Mouse (Mus musculus): ENCODE data around the gene Cyb5rl.
"Not testable (repeated sequence)": the region's sequence is repeated elsewhere in the genome, so short reads cannot be mapped to it uniquely, and the experiment has no call there.

Gene Cyb5rl

DNA sequence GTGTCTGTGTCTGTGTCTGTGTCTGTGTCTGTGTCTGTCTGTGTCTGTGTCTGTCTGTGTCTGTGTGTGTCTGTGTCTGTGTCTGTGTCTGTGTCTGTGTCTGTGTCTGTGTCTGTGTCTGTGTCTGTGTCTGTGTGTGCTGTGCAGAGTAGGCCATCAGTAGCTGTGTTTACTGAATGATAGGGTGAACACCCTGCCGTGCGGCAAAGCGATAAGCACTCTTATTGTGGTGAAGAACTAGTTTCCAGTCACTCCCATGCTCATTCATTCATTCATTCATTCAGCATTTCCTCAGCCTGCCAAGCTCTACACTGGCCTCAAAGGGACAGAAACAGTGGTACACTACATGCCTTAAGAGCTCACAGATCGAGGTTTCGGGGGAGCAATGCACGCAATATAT, 42.4 kb downstream of the Cyb5rl start:
- not testable (repeated sequence) for DNase-seq (ENCODE audit: low spot score in 2 of 2)

DNA sequence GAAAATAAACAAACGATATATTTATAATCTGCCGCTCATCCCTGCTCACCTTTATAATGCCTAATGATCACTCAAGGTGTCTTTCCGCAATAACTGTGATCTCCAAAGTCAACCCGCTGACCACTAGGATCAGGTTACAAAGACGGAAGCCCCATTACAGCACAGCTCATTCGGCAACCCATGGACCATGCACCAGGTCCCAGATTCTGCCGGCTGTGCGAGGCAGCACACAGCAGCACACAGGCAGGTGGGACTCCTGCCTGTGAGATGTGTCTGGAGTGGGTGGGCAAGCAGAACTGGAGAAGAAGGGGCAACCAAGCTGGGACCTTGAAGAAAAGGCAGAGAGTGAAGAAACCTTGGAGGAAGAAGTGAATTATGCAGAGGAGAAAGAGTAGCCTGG, 47.5 kb downstream of the Cyb5rl start:
- DNase-seq (ENCODE audit: low spot score in 2 of 2) = no peak

DNA sequence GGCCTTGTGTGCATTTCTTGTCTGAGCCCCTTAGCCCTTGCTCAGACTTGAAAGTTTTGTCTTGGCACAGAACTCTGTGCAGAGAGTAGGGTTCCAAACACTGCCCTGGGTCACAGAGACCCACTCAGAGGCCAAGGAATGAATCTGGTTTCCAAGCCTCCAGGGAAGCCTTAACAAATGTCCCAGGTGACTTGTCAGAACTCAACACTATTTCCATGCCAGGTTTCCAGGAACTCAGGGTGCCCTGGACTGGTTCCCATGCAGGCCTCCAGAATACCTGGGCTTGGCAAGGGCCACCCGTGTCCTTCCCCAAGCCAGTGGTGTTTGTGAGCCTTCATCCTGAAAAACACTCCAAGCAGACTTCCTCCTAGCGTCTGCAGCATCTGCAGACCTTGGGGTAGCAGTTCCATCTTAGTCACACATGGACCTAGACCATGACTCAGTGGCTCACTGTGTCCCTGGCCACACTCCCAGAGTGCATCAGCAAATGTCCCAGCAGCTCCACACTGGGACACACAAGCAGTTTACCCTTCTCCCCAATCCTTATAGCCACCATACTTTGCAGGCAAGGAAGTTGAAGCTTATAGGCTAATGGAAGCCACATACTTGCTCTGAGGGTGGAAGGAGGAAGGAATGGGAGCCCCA, 51.1 kb downstream of the Cyb5rl start:
- no peak for DNase-seq (ENCODE audit: low spot score in 2 of 2)

DNA sequence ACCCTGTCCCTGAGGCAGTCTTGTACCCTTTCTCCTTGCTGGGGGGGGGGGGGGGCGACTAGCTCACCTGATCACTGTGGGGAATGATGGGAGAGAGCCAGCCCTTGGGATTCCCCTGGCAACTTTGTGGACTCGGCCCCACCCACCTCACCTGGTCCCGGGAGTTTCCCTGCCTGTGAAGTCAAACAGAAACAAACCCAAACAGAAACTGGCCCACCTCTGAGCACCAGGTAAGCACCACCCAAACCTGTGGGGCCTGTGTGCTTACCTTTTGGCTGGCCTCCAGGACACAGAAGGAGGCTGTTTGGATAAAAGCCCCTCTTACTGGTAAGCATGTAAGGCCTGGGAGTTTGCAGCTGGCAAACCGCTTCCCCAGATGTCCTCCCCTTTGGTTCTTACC, 52.3 kb downstream of the Cyb5rl start:
- DNase-seq (ENCODE audit: low spot score in 2 of 2) = no peak

DNA sequence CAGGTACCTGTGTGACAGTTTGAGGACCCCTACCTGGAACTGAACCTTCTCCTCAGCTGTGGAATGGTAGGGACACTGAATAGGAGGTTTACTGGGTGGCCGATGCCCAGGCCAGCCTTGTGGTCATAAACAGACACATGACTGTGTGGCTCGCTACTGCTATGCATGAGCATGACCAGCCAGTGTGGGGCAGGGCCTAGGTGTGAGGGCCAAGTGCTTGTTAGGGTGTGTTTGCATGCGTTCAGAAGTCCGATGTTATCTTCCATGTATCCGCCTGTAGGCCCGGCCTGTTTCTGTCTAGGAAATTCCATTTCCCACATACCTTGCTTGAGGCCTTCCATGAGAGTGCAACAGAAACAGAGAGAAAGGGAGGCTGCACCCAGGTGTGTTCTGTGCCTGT, 53.9 kb downstream of the Cyb5rl start:
- no peak for DNase-seq (ENCODE audit: low spot score in 2 of 2)

DNA sequence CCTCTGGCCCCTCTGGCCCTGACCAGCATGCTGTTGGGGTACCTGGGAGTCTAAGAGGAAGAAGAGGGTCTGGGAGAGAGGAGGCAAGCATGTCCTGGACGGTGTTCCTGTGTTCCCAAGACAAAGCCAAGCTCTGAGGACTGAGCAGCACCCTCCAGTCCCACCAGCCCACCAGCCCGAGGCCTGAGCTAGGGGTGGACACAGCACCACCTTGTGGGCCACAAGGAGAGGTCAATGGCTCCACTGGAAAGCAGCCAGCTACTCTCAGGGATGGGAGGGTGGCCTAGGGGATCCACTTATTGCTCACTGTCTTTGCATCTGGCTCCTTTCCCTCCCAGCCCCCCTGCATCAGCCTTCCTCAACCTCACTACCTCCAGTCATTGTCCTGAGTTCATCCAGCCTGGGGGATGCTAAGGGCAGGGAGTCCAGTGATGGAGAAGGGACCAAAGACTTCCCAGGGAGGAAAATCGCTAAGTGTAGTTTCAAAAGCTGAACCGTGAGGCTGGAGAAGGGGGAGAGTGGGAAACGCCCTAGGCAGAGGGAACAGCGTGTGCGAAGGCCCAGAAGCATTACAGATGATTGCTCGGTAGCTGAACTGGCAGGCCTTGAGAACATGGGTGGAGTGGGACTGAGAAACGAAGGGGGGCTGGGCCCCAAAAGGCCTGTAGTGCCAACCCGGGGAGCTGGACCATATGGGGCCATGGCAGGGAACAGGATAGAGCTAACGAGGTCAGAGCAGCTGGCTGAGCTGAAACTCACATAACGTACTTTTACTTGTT, 54.6 kb downstream of the Cyb5rl start:
- DNase-seq (ENCODE audit: low spot score in 2 of 2) = peak; percentile 11 to 17

DNA sequence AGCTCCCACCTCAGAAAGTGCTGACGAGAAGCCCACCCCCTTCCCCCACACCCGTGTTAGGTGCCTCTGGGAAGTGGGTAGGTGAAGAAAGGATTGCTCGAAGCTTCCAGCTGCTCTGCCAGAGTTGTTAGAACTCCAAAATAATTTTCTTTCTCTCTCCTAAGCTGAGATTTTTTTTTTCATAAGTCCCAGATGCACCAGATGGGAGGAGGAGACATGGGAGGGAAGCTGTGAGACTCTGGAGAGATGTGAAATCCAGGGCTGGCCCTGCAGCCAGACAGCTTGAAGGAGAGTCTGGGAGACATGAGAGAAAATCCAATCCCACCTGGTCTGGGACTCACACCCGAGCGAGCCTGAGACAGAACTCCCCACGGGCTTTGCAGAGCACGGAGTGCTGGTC, 57.6 kb downstream of the Cyb5rl start:
- DNase-seq (ENCODE audit: low spot score in 2 of 2) = no peak

DNA sequence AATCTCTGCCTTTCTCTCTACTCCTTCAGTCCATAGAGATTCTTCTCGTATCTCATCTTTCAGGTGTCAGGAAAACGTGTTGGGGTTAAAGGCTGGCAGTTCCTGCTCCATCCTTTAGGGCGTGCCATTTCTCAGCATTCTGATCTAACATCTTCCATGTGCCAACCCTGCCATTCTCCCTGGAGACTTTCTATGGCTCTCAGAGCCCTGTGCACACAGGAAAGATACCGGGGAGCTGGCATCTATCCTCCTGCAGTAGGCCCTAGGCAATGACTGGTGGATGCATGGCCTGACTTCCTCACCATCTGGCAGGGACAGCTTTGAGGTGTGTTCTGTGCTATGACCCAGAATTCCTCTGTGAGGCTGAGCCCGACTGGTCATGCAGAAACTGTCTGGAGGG, 58.3 kb downstream of the Cyb5rl start:
- DNase-seq (ENCODE audit: low spot score in 2 of 2) = no peak

DNA sequence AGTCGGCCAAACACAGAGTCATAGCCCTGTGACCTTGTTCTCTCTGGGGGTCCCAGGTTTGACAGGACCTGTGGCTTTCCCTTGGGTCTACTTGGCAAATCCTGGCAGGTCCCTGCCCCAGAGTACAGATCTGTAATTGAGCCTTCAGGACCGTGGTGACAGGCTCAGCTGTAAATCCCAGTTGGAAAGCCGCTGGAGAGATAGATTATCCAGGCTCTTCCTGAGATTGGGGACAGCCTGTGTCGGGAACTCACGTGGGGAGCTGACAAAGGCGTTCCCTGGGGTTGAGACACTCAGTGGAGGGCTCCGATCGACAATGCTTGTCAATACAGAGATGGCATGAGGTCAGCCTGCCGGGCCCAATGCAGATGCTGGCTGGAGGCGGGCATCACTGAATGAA, 59.6 kb downstream of the Cyb5rl start:
- no peak for DNase-seq (ENCODE audit: low spot score in 2 of 2)

DNA sequence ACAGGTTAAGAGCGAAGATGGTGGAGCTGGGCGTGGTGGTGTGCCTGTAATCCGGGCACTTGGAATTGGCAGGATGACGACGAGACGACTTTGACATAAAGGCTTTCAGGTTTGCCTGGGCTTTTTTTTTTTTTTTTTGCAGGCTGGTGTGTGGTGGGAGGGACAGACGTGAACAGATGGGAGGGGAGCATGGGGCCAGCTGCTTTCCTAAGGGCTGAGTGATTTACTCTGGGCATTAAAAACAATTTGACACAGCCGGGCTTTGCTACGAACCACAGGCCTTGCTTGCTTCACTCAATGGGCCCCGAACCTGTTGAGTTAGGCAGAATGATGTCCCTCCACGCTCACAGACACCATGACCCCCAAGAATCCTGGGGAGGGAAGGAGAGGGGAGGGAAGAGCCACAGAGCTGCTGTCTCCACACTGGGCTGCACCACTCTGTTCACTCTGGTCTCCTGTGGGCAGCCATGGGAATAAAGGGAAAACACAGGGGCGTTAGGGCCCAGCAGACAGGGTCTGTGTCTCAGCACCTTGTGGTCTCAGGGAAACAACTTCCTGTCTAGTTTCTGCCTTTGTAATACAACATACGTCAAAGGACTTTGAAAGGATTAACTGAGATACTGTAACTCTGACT, 60.2 kb downstream of the Cyb5rl start:
- DNase-seq (ENCODE audit: low spot score in 2 of 2) = no peak

DNA sequence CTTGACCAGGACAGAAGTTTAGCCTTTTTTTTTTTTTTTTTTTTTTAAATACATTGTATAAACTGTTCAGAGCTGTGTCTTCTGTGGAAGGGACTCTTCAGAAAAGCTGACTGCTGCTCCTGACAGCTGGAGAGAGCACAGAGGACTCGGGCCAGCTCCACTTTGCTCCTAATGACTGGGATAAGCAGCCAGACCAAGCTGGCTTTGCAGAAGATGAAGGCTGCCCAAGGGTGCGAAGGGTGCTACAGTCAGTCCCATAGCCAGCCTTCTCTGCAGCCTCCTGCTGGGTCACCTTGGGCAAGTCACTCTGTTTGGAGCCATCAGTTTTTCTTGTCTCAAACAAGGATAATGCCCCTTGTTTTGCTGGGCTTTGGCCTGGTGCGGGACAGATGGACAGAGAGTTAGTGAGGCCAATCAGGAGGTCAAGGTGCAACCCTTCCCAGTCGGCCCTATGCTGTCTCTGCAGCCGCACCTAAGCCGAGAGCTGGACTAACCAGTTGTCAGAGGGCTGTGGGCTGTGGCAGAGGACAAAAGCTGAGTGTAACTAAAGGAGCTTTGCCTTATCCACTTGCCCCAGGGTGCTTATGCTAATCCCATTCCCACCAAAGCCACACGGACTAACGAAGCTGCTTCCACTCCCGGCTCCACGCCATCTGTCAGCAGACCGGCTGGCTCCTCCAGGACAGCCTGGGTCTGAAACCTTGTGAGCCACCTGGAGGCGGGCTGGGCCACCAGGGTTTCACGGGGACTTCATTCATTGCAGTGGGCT, 61.3 kb downstream of the Cyb5rl start:
- no peak for DNase-seq (ENCODE audit: low spot score in 2 of 2)

DNA sequence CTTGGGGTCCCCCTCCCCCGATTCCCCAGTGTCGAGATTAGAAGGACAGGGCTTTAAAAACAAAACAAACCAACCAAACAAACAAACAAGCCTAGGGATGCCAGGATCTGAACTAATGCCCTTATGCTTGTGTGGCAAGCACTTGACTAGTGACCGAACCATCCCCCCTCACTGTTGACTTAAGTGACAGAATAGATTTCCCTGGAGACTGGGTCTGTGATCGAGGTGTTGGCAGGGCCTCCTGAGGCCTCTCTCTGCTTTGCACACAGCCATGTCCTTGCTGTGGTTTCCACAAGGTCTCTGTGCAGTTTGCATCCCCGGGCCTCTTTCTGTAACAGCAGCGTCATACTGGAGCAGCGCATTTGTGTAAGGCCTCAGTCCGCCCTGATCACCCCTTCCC, 62.6 kb downstream of the Cyb5rl start:
- DNase-seq (ENCODE audit: low spot score in 2 of 2) = no peak

DNA sequence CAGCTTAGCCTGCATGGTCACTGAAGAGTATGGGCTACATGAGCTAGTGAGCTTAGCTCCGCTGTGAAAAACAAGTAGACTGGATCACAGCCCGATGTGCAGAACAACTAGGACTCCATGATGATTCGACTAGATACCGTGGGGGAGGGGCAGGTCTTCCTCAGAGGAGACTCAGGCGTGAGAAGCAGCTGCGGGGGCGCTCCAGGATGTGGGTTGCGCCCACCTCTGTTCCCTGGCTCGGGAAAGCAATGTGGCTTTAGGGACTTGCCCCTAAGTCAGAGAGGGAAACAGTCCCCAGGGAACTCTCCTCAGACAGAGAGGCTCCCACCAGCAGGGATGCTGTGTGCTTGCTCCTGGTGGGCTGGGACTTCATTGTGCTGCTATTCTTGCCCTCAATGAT, 63.7 kb downstream of the Cyb5rl start:
- peak; percentile 8 to 11 for DNase-seq (ENCODE audit: low spot score in 2 of 2)

DNA sequence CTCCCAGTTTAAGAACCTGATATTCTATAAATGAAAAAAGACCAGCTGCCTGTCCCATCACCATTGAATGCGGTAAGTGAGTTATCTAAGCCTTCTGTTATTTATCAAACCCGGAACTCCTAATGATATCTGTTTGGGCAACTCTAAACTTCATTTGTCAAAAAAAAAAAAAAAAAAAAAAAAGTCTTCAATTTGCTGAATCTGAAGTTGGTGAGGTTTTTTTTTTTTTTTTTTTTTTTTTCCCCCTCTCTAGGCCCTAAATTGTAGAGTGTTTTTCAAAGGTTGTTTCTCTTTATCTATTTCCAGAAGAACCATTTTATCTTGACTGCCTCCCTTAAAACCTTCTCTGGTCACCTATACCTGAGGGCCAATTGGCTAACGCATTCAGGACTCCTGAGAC, 68.1 kb downstream of the Cyb5rl start:
- DNase-seq (ENCODE audit: low spot score in 2 of 2) = no peak

DNA sequence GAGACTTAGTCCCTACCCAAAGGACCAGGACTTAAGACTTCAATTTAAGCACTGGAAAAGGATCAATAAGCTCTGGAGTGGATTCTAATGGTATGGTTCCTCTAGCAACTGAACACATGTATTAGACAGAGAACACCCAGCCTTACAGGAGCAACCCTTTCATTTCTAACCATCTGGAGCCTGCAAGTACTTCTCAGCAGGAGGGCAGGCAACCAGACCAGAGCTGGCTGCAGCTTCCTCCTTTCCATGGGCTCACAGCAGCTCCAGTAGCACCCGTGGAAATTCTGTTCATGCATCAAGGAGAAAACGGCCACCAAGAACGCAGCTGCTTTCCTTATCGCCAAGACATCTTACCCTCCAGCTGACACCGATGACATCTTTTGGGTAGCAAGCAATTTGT, 68.9 kb downstream of the Cyb5rl start:
- no peak for DNase-seq (ENCODE audit: low spot score in 2 of 2)

DNA sequence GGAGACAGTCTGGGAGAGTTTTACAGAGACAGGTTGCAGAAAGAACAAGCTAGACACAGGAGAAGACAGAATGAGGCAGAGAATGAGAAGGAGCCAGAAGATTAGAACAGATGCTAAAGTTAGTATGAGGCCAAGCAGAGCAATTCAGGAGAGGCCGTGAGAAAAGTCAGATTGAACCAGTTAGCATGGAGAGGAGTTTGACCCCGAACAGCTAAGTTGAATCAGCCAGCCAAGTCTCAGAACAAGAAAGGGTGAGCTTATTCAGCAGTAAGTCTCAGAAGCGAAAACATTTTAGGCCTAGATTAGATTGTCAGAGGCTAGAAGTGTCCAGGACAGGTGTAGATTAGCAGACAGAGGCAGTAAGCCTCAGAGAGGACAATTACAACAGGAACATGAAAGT, 69.7 kb downstream of the Cyb5rl start:
- no peak for DNase-seq (ENCODE audit: low spot score in 2 of 2)
